Comparison of ENCODE assay signal across 16 mouse cellular contexts in the genomic region with DNA sequence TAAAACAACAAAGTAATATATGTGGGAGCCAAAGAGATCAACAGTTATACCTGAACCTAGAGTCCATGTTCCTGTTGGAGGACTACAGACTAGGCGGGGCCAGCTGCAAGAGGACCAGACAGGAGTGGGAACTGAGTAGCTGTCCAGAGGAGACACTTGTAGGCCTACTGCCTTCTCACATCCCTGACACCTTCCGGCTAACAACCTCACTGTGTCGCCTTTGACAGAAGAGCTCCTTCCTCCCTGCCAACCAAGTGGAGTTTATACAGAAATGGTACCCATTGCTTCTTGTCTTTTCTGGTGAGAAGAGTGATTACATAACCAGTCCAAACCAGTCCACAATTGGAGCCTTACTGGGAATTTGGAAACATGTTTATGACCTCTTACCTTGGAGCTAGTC. TPM values are rescaled to one million over a fixed set of nuclear protein-coding genes. Genes with fewer than 3 reads are reported as not detected.
"Had no signal": no experiment of that assay in that cellular context is flagged by ENCODE, and none has a peak within 500 bp of the region (broad histone marks: within the 10 kb centered on the region; RNA-seq: fewer than 3 reads in every experiment).

No protein-coding gene starts in this region.

- H3K4me3 ChIP-seq: neural tube, embryonic 15.5 days; stomach, embryonic 15.5 days had no signal

- DNase-seq: retina, postnatal 1 day; right cerebral cortex, adult 18-20 months; right cerebral cortex, postnatal 14 days; right cerebral cortex, postnatal 25 days; right cerebral cortex, postnatal 4 days; spleen, adult 18-20 months; thymus, adult 18-20 months; thymus, adult 2 months; thymus, postnatal 14 days; thymus, postnatal 25 days; thymus, postnatal 36 days; thymus, postnatal 4 days had no signal

- H3K36me3 ChIP-seq: neural tube, embryonic 15.5 days; stomach, embryonic 15.5 days had no signal

- H3K9ac ChIP-seq: neural tube, embryonic 15.5 days; stomach, embryonic 15.5 days had no signal

- H3K27ac ChIP-seq: neural tube, embryonic 15.5 days; stomach, embryonic 15.5 days; stomach, postnatal 0 days had no signal

- H3K9me3 ChIP-seq: neural tube, embryonic 15.5 days; stomach, embryonic 15.5 days had no signal

- H3K4me2 ChIP-seq: neural tube, embryonic 15.5 days; stomach, embryonic 15.5 days had no signal

RNA-seq across cellular contexts. Expression of a gene that starts 3.2 kb away (rescaled TPM):
- total RNA-seq: neutrophil, adult 5-6 weeks had no signal
